7 mouse cellular contexts compared by ENCODE assay signal in the genomic region with DNA sequence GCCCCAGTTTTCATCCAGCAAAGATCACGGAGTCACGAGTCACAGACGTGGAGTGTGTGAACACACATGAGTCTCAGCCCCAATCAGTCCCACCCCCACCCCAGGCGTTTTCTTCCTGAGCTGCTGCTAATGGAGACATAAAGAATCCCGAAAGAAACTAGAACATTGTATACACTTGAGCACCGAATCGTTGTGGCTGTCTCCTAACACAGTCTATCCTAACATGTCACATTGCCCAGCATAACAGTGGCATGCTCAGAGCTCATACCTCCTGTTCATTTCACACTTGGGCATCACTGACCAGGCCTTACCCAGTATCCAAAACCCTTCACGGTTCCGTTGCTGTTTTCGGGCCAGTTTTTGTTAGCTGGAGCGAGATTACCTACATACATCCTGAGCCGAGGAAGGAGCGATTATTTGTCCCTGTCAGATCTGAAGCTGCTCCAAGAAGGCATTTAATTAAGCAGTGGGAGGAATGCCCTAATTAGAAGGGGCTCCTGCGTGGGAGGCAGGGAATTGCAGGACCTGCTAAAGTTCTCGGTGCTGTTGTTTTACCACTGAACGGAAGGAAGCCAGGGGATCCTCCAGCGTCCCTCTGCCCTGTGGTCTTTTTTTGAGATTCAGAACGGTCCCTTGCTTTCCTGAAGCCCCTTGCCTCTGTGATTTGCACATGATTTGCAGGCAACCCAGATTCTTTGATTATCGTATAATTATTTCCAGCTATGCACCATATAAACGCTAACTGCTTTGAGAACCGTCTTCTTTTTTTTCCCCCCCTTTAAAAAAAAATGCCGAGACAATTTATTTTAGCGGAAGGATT. TPM values are rescaled to one million over a fixed set of nuclear protein-coding genes. Genes with fewer than 3 reads are reported as not detected.
DNase-seq lines count a peak whose midpoint lies in the region; ATAC-seq and TF ChIP-seq lines count a peak whose summit lies in the region.

No protein-coding gene starts in this region.

- peak overlapping the region; percentile 22 for H3K4me3 ChIP-seq in lung, embryonic 14.5 days (ENCODE audit: low read depth, low read length)
- H3K4me3 ChIP-seq in lung, adult 2 months (replicated peaks; ENCODE audit: extremely low read depth, low read depth, low read length) = no peak overlapping the region
- peak overlapping the region; percentile 39 for H3K4me3 ChIP-seq in embryonic facial prominence, embryonic 10.5 days
- peak overlapping the region; percentile 24 for H3K4me3 ChIP-seq in hindbrain, embryonic 16.5 days (ENCODE audit: low read length)
- H3K4me3 ChIP-seq in midbrain, embryonic 11.5 days (ENCODE audit: low read depth, low read length) = no peak overlapping the region

- TF ChIP-seq POLR2A in lung, adult 2 months (IDR thresholded peaks at IDR 0.05; ENCODE audit: borderline replicate concordance, extremely low read depth, low read depth, low read length) = no peak

- no peaks in the 10 kb centered on the region for H3K9me3 ChIP-seq in lung, embryonic 14.5 days (ENCODE audit: low read depth, low read length)
- H3K9me3 ChIP-seq in embryonic facial prominence, embryonic 10.5 days = no peaks in the 10 kb centered on the region
- no peaks in the 10 kb centered on the region for H3K9me3 ChIP-seq in hindbrain, embryonic 16.5 days (ENCODE audit: control insufficient read depth, low read length)
- no peaks in the 10 kb centered on the region for H3K9me3 ChIP-seq in midbrain, embryonic 11.5 days (ENCODE audit: control insufficient read depth, low read length)

- H3K27ac ChIP-seq in lung, embryonic 14.5 days (ENCODE audit: low read depth) = peak overlapping the region; percentile 34
- H3K27ac ChIP-seq in embryonic facial prominence, embryonic 10.5 days (replicated peaks) = peak overlapping the region; percentile 67
- H3K27ac ChIP-seq in hindbrain, embryonic 16.5 days (ENCODE audit: low read depth, low read length) = no peak overlapping the region
- H3K27ac ChIP-seq in midbrain, embryonic 11.5 days (ENCODE audit: low read depth, low read length) = no peak overlapping the region

- H3K27me3 ChIP-seq in lung, embryonic 14.5 days (ENCODE audit: insufficient read depth, low read length) = no peaks in the 10 kb centered on the region
- H3K27me3 ChIP-seq in embryonic facial prominence, embryonic 10.5 days (replicated peaks; ENCODE audit: low read depth, poor library complexity, severe bottlenecking) = no peaks in the 10 kb centered on the region
- H3K27me3 ChIP-seq in hindbrain, embryonic 16.5 days (replicated peaks; ENCODE audit: control insufficient read depth, insufficient read depth, low read length) = no peaks in the 10 kb centered on the region
- no peaks in the 10 kb centered on the region; the same call in 1 of the 2 replicates for H3K27me3 ChIP-seq in midbrain, embryonic 11.5 days (ENCODE audit: control insufficient read depth, insufficient read depth, low read length)

- H3K4me1 ChIP-seq in lung, embryonic 14.5 days (ENCODE audit: insufficient read depth) = peaks cover 14% of the 10 kb centered on the region
- H3K4me1 ChIP-seq in lung, adult 2 months (ENCODE audit: control insufficient read depth, insufficient read depth, low read length) = peaks cover 3% of the 10 kb centered on the region; the same call in 1 of the 2 replicates
- peaks cover 36% of the 10 kb centered on the region for H3K4me1 ChIP-seq in embryonic facial prominence, embryonic 10.5 days
- peaks cover 10% of the 10 kb centered on the region for H3K4me1 ChIP-seq in hindbrain, embryonic 16.5 days (ENCODE audit: control insufficient read depth, insufficient read depth, low read depth, low read length)
- H3K4me1 ChIP-seq in midbrain, embryonic 11.5 days (ENCODE audit: control insufficient read depth, insufficient read depth, low read length) = peaks cover 14% of the 10 kb centered on the region

- TF ChIP-seq CTCF in lung, embryonic 14.5 days (IDR thresholded peaks at IDR 0.05; ENCODE audit: low read depth) = no peak
- no peak for TF ChIP-seq CTCF in lung, adult 2 months (IDR thresholded peaks at IDR 0.05; ENCODE audit: insufficient read depth, low read length)

- peak overlapping the region; percentile 63 for H3K4me2 ChIP-seq in lung, embryonic 14.5 days
- peak overlapping the region; percentile 59 for H3K4me2 ChIP-seq in hindbrain, embryonic 16.5 days (ENCODE audit: low read length)
- peak overlapping the region; percentile 1 for H3K4me2 ChIP-seq in midbrain, embryonic 11.5 days

- DNase-seq in lung, embryonic 14.5 days = peak; percentile 37
- no peak for DNase-seq in lung, adult 2 months
- peak; percentile 14 for DNase-seq in embryonic facial prominence, embryonic 10.5 days (ENCODE audit: low spot score)
- peak; percentile 92 for DNase-seq in midbrain, embryonic 11.5 days (ENCODE audit: low spot score, missing footprints)
- DNase-seq in thymus, postnatal 14 days = no peak
- no peak for DNase-seq in thymus, postnatal 36 days

- WGBS in lung, embryonic 14.5 days = 12% methylated on average over 23 of the region's 23 CpGs
- 22% methylated on average over 23 of the region's 23 CpGs for WGBS in lung, adult 2 months
- WGBS in embryonic facial prominence, embryonic 10.5 days = 33% methylated on average over 23 of the region's 23 CpGs
- WGBS in hindbrain, embryonic 16.5 days = 27% methylated on average over 23 of the region's 23 CpGs
- 35% methylated on average over 23 of the region's 23 CpGs for WGBS in midbrain, embryonic 11.5 days

- no peak for ATAC-seq in lung, embryonic 14.5 days (ENCODE audit: insufficient read depth)
- peak; percentile 49; the same call in 1 of the 2 replicates for ATAC-seq in hindbrain, embryonic 16.5 days
- no peak for ATAC-seq in midbrain, embryonic 11.5 days (ENCODE audit: low FRiP score)

- H3K36me3 ChIP-seq in lung, embryonic 14.5 days (ENCODE audit: insufficient read depth) = no peaks in the 10 kb centered on the region
- no peaks in the 10 kb centered on the region for H3K36me3 ChIP-seq in embryonic facial prominence, embryonic 10.5 days (replicated peaks)
- no peaks in the 10 kb centered on the region for H3K36me3 ChIP-seq in hindbrain, embryonic 16.5 days (ENCODE audit: control insufficient read depth, insufficient read depth, low read length)
- H3K36me3 ChIP-seq in midbrain, embryonic 11.5 days (ENCODE audit: control insufficient read depth, insufficient read depth, low read length) = no peaks in the 10 kb centered on the region

- H3K9ac ChIP-seq in lung, embryonic 14.5 days = peak overlapping the region; percentile 50
- peak overlapping the region; percentile 47; the same call in 1 of the 2 replicates for H3K9ac ChIP-seq in hindbrain, embryonic 16.5 days (ENCODE audit: low read depth, low read length)
- peak overlapping the region; percentile 46 for H3K9ac ChIP-seq in midbrain, embryonic 11.5 days (ENCODE audit: low read length)

RNA-seq across cellular contexts. Expression of a gene that starts 53.4 kb away (rescaled TPM):
- polyA plus RNA-seq in lung, embryonic 14.5 days (2014; fragmentation: Nextera tagmentation; extraction: Ambion mirVana) = 301 and 316 TPM in 2 replicates
- polyA plus RNA-seq in lung, adult 2 months (2012; rRNA removed) = 10.8 and 20.7 TPM in 2 replicates
- polyA plus RNA-seq in embryonic facial prominence, embryonic 10.5 days (2016; fragmentation: Nextera tagmentation; extraction: Ambion mirVana) = 367 and 371 TPM in 2 replicates
- 147 and 161 TPM in 2 replicates for polyA plus RNA-seq in hindbrain, embryonic 16.5 days (2015; fragmentation: Nextera tagmentation; extraction: Ambion mirVana)
- 447 and 449 TPM in 2 replicates for polyA plus RNA-seq in midbrain, embryonic 11.5 days (2014; fragmentation: Nextera tagmentation; extraction: Ambion mirVana)

Comparison
In these comparisons a context has a peak if more than half of its experiments do, and no peak if none do; other contexts are left out.
1. DNase-seq: peak in lung, embryonic 14.5 days (single experiment), embryonic facial prominence, embryonic 10.5 days (single experiment) and midbrain, embryonic 11.5 days (single experiment); none in lung, adult 2 months (single experiment), thymus, postnatal 14 days (single experiment) and thymus, postnatal 36 days (0 of 2).
2. H3K4me3 ChIP-seq: peak in lung, embryonic 14.5 days (single experiment), embryonic facial prominence, embryonic 10.5 days (single experiment) and hindbrain, embryonic 16.5 days (single experiment); none in lung, adult 2 months (single experiment) and midbrain, embryonic 11.5 days (single experiment).
3. H3K27ac ChIP-seq: peak in lung, embryonic 14.5 days (single experiment) and embryonic facial prominence, embryonic 10.5 days (single experiment); none in hindbrain, embryonic 16.5 days (single experiment) and midbrain, embryonic 11.5 days (single experiment).
4. H3K4me2 ChIP-seq: peak in every context shown above with its lines; median percentile 63 in lung, embryonic 14.5 days; 59 in hindbrain, embryonic 16.5 days; 1 in midbrain, embryonic 11.5 days.
5. Peak in every context shown above with its lines, with median percentiles within 50 percentile points of each other: H3K9ac ChIP-seq.